Mouse (Mus musculus) heart, postnatal 0 days (tissue): ENCODE data around the gene Pdzk1ip1.

Source experiments
- CTCF ChIP-seq: IDR thresholded peaks from 2 replicates; pipeline ENCODE4 v1.5.1; 2016; ENCODE audit warnings: antibody characterized with exemption, control low read depth, low read depth
- EP300 ChIP-seq: IDR thresholded peaks from 2 replicates; pipeline ENCODE4 v1.6.1; 2016; ENCODE audit warnings: antibody characterized with exemption, low read depth

GRCm38 (mm10) chr4:115134296-115134630, 45.8 kb downstream of the Pdzk1ip1 start:
- no peak for TF ChIP-seq EP300
- no peak for TF ChIP-seq CTCF
